Mouse (Mus musculus) embryonic facial prominence, embryonic 11.5 days (tissue): ENCODE results near the gene Cdkal1. TPM values are rescaled to one million over a fixed set of nuclear protein-coding genes. Genes with fewer than 3 reads are reported as not detected.

Experiments used
- ATAC-seq: fragments of 200-750 bp; cut with Nextera tagmentation; replicated peaks from 2 replicates; pipeline ENCODE4 v1.8.0; 2017; ENCODE audit warnings: low read depth; ENCODE audit not compliant: insufficient number of reproducible peaks, low FRiP score, low TSS enrichment
- DNase-seq: peaks from one replicate; pipeline ENCODE4 v3.0.0-alpha.2; 2015; ENCODE audit warnings: low spot score
- H3K27ac ChIP-seq: fragments of 300-500 bp; sonication (generic); replicated peaks from 2 replicates; pipeline ENCODE4 v1.5.1; 2014; ENCODE audit warnings: mild to moderate bottlenecking, low read depth, low read length, control low read depth
- H3K27me3 ChIP-seq: fragments of 300-500 bp; sonication (generic); 2 replicates; pipeline ENCODE4 v1.6.1; 2014; ENCODE audit warnings: mild to moderate bottlenecking, low read length, moderate library complexity, mixed read lengths; ENCODE audit not compliant: control insufficient read depth, insufficient read depth
- H3K36me3 ChIP-seq: fragments of 300-500 bp; sonication (generic); replicated peaks from 2 replicates; pipeline ENCODE4 v1.6.1; 2014; ENCODE audit warnings: low read depth, mild to moderate bottlenecking, low read length, moderate library complexity, mixed read lengths; ENCODE audit not compliant: control insufficient read depth, insufficient read depth
- H3K4me1 ChIP-seq: fragments of 300-500 bp; sonication (generic); 2 replicates; pipeline ENCODE4 v1.6.1; 2014; ENCODE audit warnings: low read length, mixed read lengths; ENCODE audit not compliant: control insufficient read depth, insufficient read depth
- H3K4me2 ChIP-seq: fragments of 300-500 bp; sonication (generic); 2 replicates; pipeline ENCODE4 v1.6.1; 2014; ENCODE audit warnings: low read depth, mild to moderate bottlenecking, control low read depth, low read length, moderate library complexity
- H3K4me3 ChIP-seq: fragments of 300-500 bp; sonication (generic); 2 replicates; pipeline ENCODE4 v1.5.1; 2014; ENCODE audit warnings: low read depth, low read length, control low read depth
- H3K9ac ChIP-seq: fragments of 300-500 bp; sonication (generic); replicated peaks from 2 replicates; pipeline ENCODE4 v1.6.1; 2014; ENCODE audit warnings: mild to moderate bottlenecking, control low read depth, low read length
- H3K9me3 ChIP-seq: fragments of 300-500 bp; sonication (generic); replicated peaks from 2 replicates; pipeline ENCODE4 v1.6.1; 2016; ENCODE audit warnings: mild to moderate bottlenecking, low read length, inconsistent platforms, mixed read lengths; ENCODE audit not compliant: control insufficient read depth
- WGBS: fragments of 180-500 bp; shearing (Covaris S2); extraction: QIAGEN DNeasy Blood & Tissue Kit; methylation state at CpG from one replicate; pipeline ENCODE4 v1.1.7; 2014; 5-methylcytosine and 5-hydroxymethylcytosine counted together
- polyA plus RNA-seq: library from polyadenylated mRNA; unstranded; fragments of >200 nt; fragmentation: Nextera tagmentation; extraction: Ambion mirVana; gene quantifications from 2 replicates; pipeline ENCODE4 v1.2.1, GENCODE M21; 2014

The Cdkal1 gene
- polyA plus RNA-seq, 1 experiment from 2014 or later, result 39.6 TPM

GRCm38 (mm10) chr13:29635581-29635980 lies 219.9 kb downstream of the Cdkal1 start:
- Histone ChIP-seq H3K27me3 (no peaks in the 10 kb centered on the region), H3K9me3 (no peaks in the 10 kb centered on the region), H3K4me2 (no peak overlapping the region), H3K4me1 (no peaks in the 10 kb centered on the region), H3K4me3 (no peak overlapping the region), H3K27ac (no peak overlapping the region), H3K36me3 (no peaks in the 10 kb centered on the region), H3K9ac (no peak overlapping the region)
- 79% methylated on average over 3 of the region's 3 CpGs for WGBS
- DNase-seq (no peak), ATAC-seq (no peak)

- no peak for ATAC-seq
- Histone ChIP-seq H3K4me3 (no peak overlapping the region), H3K4me2 (no peak overlapping the region), H3K27ac (no peak overlapping the region), H3K4me1 (no peaks in the 10 kb centered on the region), H3K9ac (no peak overlapping the region), H3K27me3 (no peaks in the 10 kb centered on the region), H3K9me3 (no peaks in the 10 kb centered on the region), H3K36me3 (no peaks in the 10 kb centered on the region)
- 72% methylated on average over 5 of the region's 5 CpGs for WGBS
- DNase-seq, result no peak
These were observed 224.1 kb downstream of the Cdkal1 start for GRCm38 (mm10) chr13:29631342-29631741.

DNA sequence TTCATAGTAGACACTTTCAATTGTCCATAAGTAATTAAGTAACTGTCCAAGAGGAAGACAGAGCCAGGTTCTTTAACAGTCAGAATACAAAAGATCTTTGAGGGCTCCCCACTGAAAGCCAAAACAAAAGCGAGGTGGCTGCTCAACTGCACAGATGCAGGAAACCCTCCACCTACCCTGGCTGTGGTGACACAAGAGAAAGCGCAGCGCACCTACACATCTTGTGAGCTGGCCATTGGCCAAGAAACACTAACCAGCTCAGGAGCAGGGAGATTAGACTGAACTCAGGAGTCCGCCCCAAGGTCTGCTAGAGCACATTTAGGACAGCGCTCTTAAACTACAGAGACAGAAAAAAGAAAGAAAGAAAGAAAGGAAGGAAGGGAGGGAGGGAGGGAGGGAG lies 226.9 kb downstream of the Cdkal1 start:
- no peak overlapping the region for H3K4me2 ChIP-seq
- no peaks in the 10 kb centered on the region for H3K27me3 ChIP-seq
- H3K4me3 ChIP-seq, result no peak overlapping the region
- H3K27ac ChIP-seq, result no peak overlapping the region
- no peaks in the 10 kb centered on the region for H3K4me1 ChIP-seq
- ATAC-seq (no peak), DNase-seq (peak; percentile 32)
- WGBS, result 55% methylated on average over 4 of the region's 5 CpGs
- no peaks in the 10 kb centered on the region for H3K9me3 ChIP-seq
- H3K36me3 ChIP-seq, result no peaks in the 10 kb centered on the region
- no peak overlapping the region for H3K9ac ChIP-seq

- no peaks in the 10 kb centered on the region for H3K4me1 ChIP-seq
- no peaks in the 10 kb centered on the region for H3K36me3 ChIP-seq
- ATAC-seq, result no peak
- no peaks in the 10 kb centered on the region for H3K27me3 ChIP-seq
- H3K27ac ChIP-seq, result no peak overlapping the region
- H3K9ac ChIP-seq, result no peak overlapping the region
- H3K4me3 ChIP-seq, result no peak overlapping the region
- 88% methylated on average over 7 of the region's 7 CpGs for WGBS
- no peaks in the 10 kb centered on the region for H3K9me3 ChIP-seq
- no peak overlapping the region for H3K4me2 ChIP-seq
- DNase-seq, result no peak
These were observed 227.9 kb downstream of the Cdkal1 start for GRCm38 (mm10) chr13:29627438-29628124.

- Histone ChIP-seq H3K4me3 (no peak overlapping the region), H3K9ac (no peak overlapping the region), H3K27ac (no peak overlapping the region), H3K27me3 (no peaks in the 10 kb centered on the region), H3K4me1 (no peaks in the 10 kb centered on the region), H3K36me3 (no peaks in the 10 kb centered on the region), H3K9me3 (no peaks in the 10 kb centered on the region), H3K4me2 (no peak overlapping the region)
- whole genome bisulfite sequencing, result 74% methylated on average over 1 of the region's 1 CpGs
- ATAC-seq, result no peak
- no peak for DNase-seq
These were observed 230.5 kb downstream of the Cdkal1 start for GRCm38 (mm10) chr13:29624929-29625328.

GRCm38 (mm10) chr13:29623636-29624239 lies 231.7 kb downstream of the Cdkal1 start:
- Histone ChIP-seq H3K27ac (no peak overlapping the region), H3K9ac (no peak overlapping the region), H3K36me3 (no peaks in the 10 kb centered on the region), H3K27me3 (no peaks in the 10 kb centered on the region), H3K4me2 (no peak overlapping the region), H3K4me3 (no peak overlapping the region), H3K9me3 (no peaks in the 10 kb centered on the region), H3K4me1 (no peaks in the 10 kb centered on the region)
- 67% methylated on average over 1 of the region's 1 CpGs for WGBS
- DNase-seq (no peak), ATAC-seq (no peak)

DNA sequence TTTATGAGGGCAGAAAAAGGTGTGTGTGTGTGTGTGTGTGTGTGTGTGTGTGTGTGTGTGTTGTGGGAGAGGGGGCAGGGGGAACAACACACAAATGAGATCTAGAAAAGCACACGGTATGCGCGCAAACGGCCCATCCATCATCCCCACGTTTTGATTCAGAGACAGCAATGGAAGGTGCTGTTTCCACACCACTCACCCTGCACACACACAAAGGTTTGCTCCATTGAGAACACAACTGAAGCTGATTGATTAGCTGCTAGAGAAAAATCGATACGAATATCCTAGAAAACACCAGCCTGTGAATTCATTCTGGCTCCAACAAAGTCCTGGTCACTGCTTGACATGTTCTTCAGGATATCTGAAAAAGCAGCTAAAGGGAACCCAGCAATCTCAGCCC lies 233.6 kb downstream of the Cdkal1 start:
- H3K27ac ChIP-seq, result no peak overlapping the region
- H3K9me3 ChIP-seq, result no peaks in the 10 kb centered on the region
- no peaks in the 10 kb centered on the region for H3K27me3 ChIP-seq
- H3K9ac ChIP-seq, result no peak overlapping the region
- DNase-seq, result no peak
- no peaks in the 10 kb centered on the region for H3K4me1 ChIP-seq
- H3K36me3 ChIP-seq, result no peaks in the 10 kb centered on the region
- 91% methylated on average over 7 of the region's 7 CpGs for WGBS
- no peak for ATAC-seq
- H3K4me3 ChIP-seq, result no peak overlapping the region
- H3K4me2 ChIP-seq, result no peak overlapping the region

DNA sequence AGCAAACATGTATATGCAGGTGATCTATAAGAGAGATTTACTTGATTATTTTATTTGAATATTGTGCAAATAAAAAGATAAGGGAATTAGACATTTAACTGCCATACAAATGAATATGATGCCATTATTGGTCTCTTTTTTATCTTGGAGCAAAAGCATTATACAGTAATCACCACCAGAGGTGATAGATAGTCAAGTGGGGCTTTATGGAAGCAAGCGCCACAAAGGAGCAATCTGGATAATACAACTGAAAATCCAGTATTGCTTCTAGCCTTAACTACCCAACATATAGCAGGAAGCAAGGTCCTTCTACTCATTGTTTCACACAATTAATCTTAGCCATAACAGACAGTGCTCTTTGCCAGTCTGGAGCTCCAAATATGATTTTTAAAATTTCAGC lies 234.1 kb downstream of the Cdkal1 start:
- no peaks in the 10 kb centered on the region for H3K36me3 ChIP-seq
- no peak overlapping the region for H3K27ac ChIP-seq
- DNase-seq (no peak), ATAC-seq (no peak)
- 89% methylated on average over 1 of the region's 1 CpGs for WGBS
- H3K4me1 ChIP-seq, result no peaks in the 10 kb centered on the region
- no peak overlapping the region for H3K4me3 ChIP-seq
- H3K4me2 ChIP-seq, result no peak overlapping the region
- no peaks in the 10 kb centered on the region for H3K9me3 ChIP-seq
- no peak overlapping the region for H3K9ac ChIP-seq
- H3K27me3 ChIP-seq, result no peaks in the 10 kb centered on the region
